Mouse (Mus musculus) induced T-regulatory cell, adult 2 months (primary cell): ENCODE data around the gene Doc2a.
A peak's percentile ranks its signal among the peaks of the same experiment; 100 is the strongest.

Source experiments
- DNase-seq: peaks from one replicate; pipeline ENCODE4 v3.0.0-alpha.2; 2012; ENCODE audit warnings: low read depth

The Doc2a gene

GRCm38 (mm10) chr7:126847116-126847420 is at the start of gene Doc2a:
Gene Doc2a (plus strand): TSS chr7:126847416.
- no peak for DNase-seq

- DNase-seq: peak; percentile 78
Observed at GRCm38 (mm10) chr7:126798127-126799049, 48.8 kb upstream of the Doc2a start.

GRCm38 (mm10) chr7:126799050-126799467 is 48.2 kb upstream of the Doc2a start:
- peak; percentile 98 for DNase-seq

GRCm38 (mm10) chr7:126799468-126800268 is 47.5 kb upstream of the Doc2a start:
- no peak for DNase-seq

- DNase-seq: no peak
Observed at GRCm38 (mm10) chr7:126800269-126801056, 46.8 kb upstream of the Doc2a start.

- DNase-seq: no peak
Observed at GRCm38 (mm10) chr7:126801057-126801422, 46.2 kb upstream of the Doc2a start.

- no peak for DNase-seq
Observed at GRCm38 (mm10) chr7:126802134-126802889, 44.9 kb upstream of the Doc2a start.

- no peak for DNase-seq
Observed at GRCm38 (mm10) chr7:126803181-126803580, 44.0 kb upstream of the Doc2a start.

GRCm38 (mm10) chr7:126803751-126804150 is 43.5 kb upstream of the Doc2a start:
- DNase-seq: no peak

GRCm38 (mm10) chr7:126806956-126807355 is 40.3 kb upstream of the Doc2a start:
- no peak for DNase-seq

GRCm38 (mm10) chr7:126807405-126807804 is 39.8 kb upstream of the Doc2a start:
- no peak for DNase-seq

- DNase-seq: peak; percentile 62
Observed at GRCm38 (mm10) chr7:126808703-126809455, 38.3 kb upstream of the Doc2a start.

GRCm38 (mm10) chr7:126809723-126810369 is 37.4 kb upstream of the Doc2a start:
- no peak for DNase-seq

- no peak for DNase-seq
Observed at GRCm38 (mm10) chr7:126815726-126816222, 31.4 kb upstream of the Doc2a start.

GRCm38 (mm10) chr7:126816494-126816893 is 30.7 kb upstream of the Doc2a start:
- DNase-seq: no peak

GRCm38 (mm10) chr7:126817595-126817994 is 29.6 kb upstream of the Doc2a start:
- no peak for DNase-seq

GRCm38 (mm10) chr7:126818818-126819217 is 28.4 kb upstream of the Doc2a start:
- DNase-seq: no peak

- DNase-seq: peak; percentile 90
Observed at GRCm38 (mm10) chr7:126821835-126822511, 25.2 kb upstream of the Doc2a start.

GRCm38 (mm10) chr7:126822741-126823140 is 24.5 kb upstream of the Doc2a start:
- DNase-seq: no peak
